Mouse (Mus musculus): ENCODE measurements around the gene Ephb6. TPM values are rescaled to one million over a fixed set of nuclear protein-coding genes. Genes with fewer than 3 reads are reported as not detected.

Ephb6 gene
- 0.25 and 0.48 TPM in 2 replicates for polyA plus RNA-seq (2012)

- no peak for TF ChIP-seq GATA1 (IDR thresholded peaks at IDR 0.05; ENCODE audit: low read length)
These were observed at the start of gene Ephb6 for GRCm38 (mm10) chr6:41605061-41605793. TSS of gene Ephb6 (plus strand) at chr6:41605482.

- no peak for TF ChIP-seq GATA1 (IDR thresholded peaks at IDR 0.05; ENCODE audit: low read length)
These were observed 48.9 kb upstream of the Ephb6 start for GRCm38 (mm10) chr6:41556389-41556788.

GRCm38 (mm10) chr6:41557468-41557867 is 47.8 kb upstream of the Ephb6 start:
- TF ChIP-seq GATA1 (IDR thresholded peaks at IDR 0.05; ENCODE audit: low read length), result no peak

- no peak for TF ChIP-seq GATA1 (IDR thresholded peaks at IDR 0.05; ENCODE audit: low read length)
These were observed 47.0 kb upstream of the Ephb6 start for GRCm38 (mm10) chr6:41558271-41558670.

- TF ChIP-seq GATA1 (IDR thresholded peaks at IDR 0.05; ENCODE audit: low read length), result no peak
These were observed 46.0 kb upstream of the Ephb6 start for GRCm38 (mm10) chr6:41559331-41559730.

GRCm38 (mm10) chr6:41560273-41560672 is 45.0 kb upstream of the Ephb6 start:
- no peak for TF ChIP-seq GATA1 (IDR thresholded peaks at IDR 0.05; ENCODE audit: low read length)

GRCm38 (mm10) chr6:41562598-41562997 is 42.7 kb upstream of the Ephb6 start:
- no peak for TF ChIP-seq GATA1 (IDR thresholded peaks at IDR 0.05; ENCODE audit: low read length)

GRCm38 (mm10) chr6:41565261-41565660 is 40.0 kb upstream of the Ephb6 start:
- no peak for TF ChIP-seq GATA1 (IDR thresholded peaks at IDR 0.05; ENCODE audit: low read length)

GRCm38 (mm10) chr6:41566965-41567364 is 38.3 kb upstream of the Ephb6 start:
- TF ChIP-seq GATA1 (IDR thresholded peaks at IDR 0.05; ENCODE audit: low read length), result no peak

GRCm38 (mm10) chr6:41569078-41569477 is 36.2 kb upstream of the Ephb6 start:
- no peak for TF ChIP-seq GATA1 (IDR thresholded peaks at IDR 0.05; ENCODE audit: low read length)

GRCm38 (mm10) chr6:41576526-41577097 is 28.7 kb upstream of the Ephb6 start:
- TF ChIP-seq GATA1 (IDR thresholded peaks at IDR 0.05; ENCODE audit: low read length), result no peak

GRCm38 (mm10) chr6:41577297-41577696 is 28.0 kb upstream of the Ephb6 start:
- no peak for TF ChIP-seq GATA1 (IDR thresholded peaks at IDR 0.05; ENCODE audit: low read length)

GRCm38 (mm10) chr6:41581295-41581694 is 24.0 kb upstream of the Ephb6 start:
- no peak for TF ChIP-seq GATA1 (IDR thresholded peaks at IDR 0.05; ENCODE audit: low read length)

GRCm38 (mm10) chr6:41582189-41582588 is 23.1 kb upstream of the Ephb6 start:
- no peak for TF ChIP-seq GATA1 (IDR thresholded peaks at IDR 0.05; ENCODE audit: low read length)

- TF ChIP-seq GATA1 (IDR thresholded peaks at IDR 0.05; ENCODE audit: low read length), result no peak
These were observed 756 bp upstream of the Ephb6 start for GRCm38 (mm10) chr6:41604401-41605050.

GRCm38 (mm10) chr6:41605794-41606104 is 467 bp downstream of the Ephb6 start:
- TF ChIP-seq GATA1 (IDR thresholded peaks at IDR 0.05; ENCODE audit: low read length), result no peak

- no peak for TF ChIP-seq GATA1 (IDR thresholded peaks at IDR 0.05; ENCODE audit: low read length)
These were observed 932 bp downstream of the Ephb6 start for GRCm38 (mm10) chr6:41606214-41606613.
